Mouse (Mus musculus) heart, adult 11 months (tissue): ENCODE measurements around the gene Celf5.
A peak's percentile ranks its signal among the peaks of the same experiment; 100 is the strongest.

Experiments used
- DNase-seq: peaks from one replicate; pipeline ENCODE4 v3.0.0; 2022

Gene Celf5

GRCm38 (mm10) chr10:81482533-81482889 is at the start of gene Celf5:
TSS of gene Celf5 (minus strand) at chr10:81482709.
- peak; percentile 93 for DNase-seq

DNA sequence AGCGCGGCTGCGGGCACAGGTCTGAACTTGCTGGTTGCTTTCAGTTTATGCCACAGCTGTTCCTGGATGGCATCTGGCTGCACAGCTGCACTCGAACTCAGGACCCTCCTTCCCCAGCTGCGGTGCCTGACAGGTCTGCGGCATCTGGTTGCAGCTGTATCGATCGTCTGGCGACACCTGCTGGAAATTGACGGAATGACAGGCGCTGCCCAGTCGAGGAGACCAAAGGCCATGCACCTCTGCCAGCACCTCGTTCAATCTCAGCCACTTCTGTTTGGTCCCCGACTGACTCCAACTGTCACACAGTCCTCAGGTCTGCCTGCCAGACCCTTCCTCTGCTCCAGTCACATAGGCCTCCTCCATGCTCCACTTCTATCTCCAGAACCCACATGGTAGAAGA is 44.3 kb upstream of the Celf5 start:
- DNase-seq: peak; percentile 97

GRCm38 (mm10) chr10:81525017-81525694 is 42.6 kb upstream of the Celf5 start:
- DNase-seq: peak; percentile 91

GRCm38 (mm10) chr10:81524051-81524605 is 41.6 kb upstream of the Celf5 start, which contains the start of gene Gna15:
TSS of gene Gna15 (minus strand) at chr10:81524225.
- DNase-seq: peak; percentile 98

DNA sequence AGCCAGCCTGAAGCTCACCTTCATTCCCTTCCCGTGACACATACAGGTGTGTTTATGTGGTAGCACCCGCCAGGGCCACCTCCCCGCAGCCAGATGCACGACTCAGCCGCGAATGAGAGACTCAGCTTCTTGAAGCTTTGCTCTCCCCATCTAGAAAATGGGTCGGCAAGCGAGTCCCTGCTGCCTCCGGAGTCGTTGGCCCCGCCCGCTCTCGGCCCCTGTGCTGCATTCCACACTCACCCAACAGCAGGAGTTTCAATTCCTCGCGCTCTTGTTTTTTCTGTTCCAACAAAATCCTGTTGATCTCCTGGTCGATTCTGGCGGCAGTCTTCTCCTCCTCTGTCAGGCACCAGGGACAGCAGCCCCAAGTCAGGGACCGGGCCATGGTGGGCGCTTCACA is 41.1 kb upstream of the Celf5 start:
- DNase-seq: no peak

DNA sequence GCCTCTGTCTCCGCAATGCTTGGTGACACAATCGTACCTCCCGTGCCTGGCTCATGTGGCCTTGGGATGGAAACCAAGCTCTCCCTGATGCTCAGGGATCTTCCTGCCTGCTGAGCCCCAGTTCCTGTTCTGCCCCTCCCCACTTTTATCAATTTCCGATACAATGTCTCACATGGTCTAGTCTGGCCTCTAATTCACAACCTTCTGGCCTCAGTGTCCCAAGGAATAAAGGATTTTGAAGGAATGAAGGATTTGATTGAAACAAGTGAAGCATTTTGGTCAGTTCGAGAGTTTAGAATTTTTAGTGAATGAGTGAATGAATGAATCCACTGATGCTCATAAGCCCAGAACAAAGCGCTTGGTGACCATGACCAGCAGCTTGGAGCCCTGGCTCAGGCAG is 40.6 kb upstream of the Celf5 start:
- no peak for DNase-seq

DNA sequence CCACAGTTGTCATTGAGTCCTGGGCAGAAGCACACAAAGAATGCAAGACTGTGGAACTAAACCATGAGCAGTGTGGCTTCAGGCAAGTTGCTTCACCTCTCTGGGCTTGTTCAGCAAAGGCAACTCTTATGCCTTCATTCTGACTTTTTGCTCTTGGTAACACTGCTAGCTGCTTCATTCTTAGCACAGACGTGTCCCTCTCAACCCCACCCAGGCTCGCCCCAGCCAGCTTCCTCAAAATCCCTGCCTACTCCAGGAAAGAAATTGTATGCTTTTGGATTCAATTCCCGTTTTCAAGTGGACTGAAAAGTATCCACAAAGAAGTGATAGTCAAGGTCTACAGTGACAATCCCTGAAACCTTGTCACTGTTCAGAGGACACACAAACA is 37.5 kb upstream of the Celf5 start:
- DNase-seq: peak; percentile 92

- DNase-seq: peak; percentile 97
Observed at GRCm38 (mm10) chr10:81519227-81519977, 36.9 kb upstream of the Celf5 start.

DNA sequence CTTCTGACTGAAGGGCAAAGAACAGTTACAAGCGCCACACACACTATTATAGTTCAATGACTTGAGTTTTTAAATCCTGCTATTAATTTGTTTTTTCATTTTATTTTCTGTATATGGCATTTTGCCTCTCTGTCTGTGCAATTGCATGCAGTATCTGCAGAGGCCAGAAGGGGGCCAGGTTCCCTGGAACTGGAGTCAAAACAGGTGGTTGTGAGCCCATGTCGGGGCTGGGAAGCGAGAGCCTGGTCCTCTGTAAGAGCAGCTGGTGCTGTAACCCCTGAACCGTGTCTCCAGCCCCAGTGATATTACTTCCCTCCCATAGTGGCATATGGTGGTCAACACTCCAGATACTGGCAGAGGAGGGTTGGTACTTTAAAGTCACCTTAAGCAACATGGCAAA is 36.0 kb upstream of the Celf5 start:
- peak; percentile 95 for DNase-seq

DNA sequence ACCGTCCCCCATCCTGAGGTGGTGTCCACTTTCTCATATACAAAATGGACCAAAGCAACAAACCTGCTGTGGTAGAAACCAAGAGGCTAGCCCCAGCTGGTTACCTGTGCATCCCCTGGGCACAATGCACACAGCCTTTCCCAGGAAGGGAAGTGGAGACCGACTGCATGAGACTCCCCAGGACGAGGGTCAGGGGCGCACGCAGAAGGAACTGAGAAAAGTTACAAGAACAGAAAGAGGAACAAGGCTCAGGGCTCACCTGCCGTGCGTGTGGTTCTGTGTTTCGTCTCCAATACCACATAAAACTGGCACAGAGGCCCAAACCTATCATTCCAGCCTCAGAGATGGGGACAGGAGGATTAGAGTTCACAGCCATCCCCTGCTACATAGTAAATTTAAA is 34.7 kb upstream of the Celf5 start:
- DNase-seq: peak; percentile 92

DNA sequence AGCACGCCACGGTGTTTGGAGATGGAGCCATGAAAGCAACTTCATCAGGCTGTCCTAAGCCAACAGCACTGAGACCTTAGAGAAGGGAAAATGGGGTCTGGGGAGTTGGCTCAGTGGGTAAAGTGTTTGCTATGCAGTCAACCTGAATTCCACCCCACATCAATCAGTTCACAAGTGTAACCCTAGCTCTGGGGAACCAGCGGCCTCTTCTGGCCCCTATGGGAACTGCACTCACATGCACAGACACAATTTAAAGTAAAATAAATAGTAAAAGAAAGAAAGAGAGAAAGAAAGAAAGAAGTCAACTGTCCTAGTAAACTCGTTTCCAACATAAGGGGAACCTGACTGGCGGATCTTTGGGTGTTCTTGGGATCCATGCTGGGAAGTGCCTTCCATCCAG is 31.3 kb upstream of the Celf5 start:
- no peak for DNase-seq

DNA sequence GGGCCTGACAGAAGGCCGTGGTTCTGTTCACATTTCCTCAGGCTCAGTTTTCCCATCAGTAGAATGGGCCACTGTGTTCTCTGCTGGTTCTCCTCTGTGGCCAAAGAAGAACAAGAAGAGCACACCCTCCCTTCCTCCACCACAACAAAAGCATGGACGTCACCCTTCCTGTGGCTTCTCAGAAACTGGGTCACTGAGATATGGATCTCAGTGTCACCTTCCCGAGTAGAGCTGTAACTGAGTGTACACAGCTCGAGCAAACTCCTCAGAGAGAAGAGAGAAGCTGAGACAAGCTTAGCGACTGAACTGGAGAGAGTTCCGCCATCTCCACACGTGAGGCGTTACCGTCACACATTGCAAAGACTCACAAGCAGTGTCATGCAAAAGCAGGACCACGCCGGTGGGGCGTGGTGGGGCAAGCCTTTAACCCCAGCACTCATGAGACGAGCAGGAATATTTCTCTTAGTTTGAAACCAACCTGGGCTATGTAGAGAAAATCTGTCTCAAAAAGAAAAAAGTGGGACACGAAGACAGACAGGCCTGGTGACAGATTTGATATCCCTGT is 27.8 kb upstream of the Celf5 start:
- no peak for DNase-seq

GRCm38 (mm10) chr10:81507691-81508489 is 25.4 kb upstream of the Celf5 start:
- peak; percentile 86 for DNase-seq

GRCm38 (mm10) chr10:81507095-81507494 is 24.6 kb upstream of the Celf5 start:
- DNase-seq: no peak

DNA sequence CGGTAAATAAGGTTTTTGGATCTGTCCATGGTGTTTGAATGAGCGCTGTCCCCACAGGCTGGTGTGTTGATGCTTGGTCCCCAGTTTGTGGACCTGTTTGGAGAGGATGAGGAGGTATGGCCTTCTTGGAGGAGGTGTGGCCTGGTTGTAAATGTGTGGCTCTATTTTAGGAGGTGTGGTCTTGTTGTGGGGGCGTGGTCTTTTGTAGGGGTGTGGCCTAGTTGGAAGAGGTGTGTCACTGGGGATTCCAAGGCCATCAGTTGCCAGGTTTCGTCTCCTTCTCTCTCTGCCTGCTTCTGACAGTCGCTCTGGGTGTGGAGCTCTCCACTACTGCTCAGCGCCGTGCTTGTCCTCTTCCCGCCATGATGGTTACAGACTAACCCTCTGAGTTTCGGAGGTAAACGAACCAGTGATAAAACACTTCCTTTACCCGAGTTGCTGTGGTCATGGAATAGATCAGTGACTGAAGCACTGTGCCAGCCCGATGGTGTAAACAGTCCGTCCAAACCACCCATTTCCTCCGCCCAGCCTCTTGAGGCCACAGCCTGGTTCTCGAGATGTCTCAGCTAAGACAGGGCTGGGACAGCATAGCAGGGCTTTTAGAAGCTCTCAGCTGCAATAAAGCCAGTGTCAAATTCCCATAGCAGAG is 22.6 kb upstream of the Celf5 start:
- no peak for DNase-seq

- peak; percentile 98 for DNase-seq
Observed at GRCm38 (mm10) chr10:81502658-81503057, 20.1 kb upstream of the Celf5 start.

DNA sequence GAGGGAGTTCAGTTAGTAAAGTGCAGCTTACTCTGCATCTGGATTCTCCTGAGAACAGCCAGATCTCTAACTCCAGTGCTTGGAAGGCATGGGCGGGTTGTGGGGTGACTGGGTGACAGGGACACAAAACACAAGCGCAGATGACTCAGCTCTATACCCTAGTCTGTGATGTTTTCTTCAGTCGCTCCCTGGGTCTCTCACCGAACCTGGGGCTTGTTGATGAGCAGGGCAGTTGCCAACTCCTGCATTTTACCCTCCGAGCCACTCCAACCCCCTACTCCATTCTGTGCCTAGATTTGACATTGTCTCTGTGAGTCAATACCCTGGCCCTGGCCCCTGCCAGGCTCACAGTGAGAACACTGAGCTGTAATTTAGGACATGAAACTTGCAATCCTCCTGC is 19.4 kb upstream of the Celf5 start:
- peak; percentile 90 for DNase-seq

- DNase-seq: no peak
Observed at GRCm38 (mm10) chr10:81500032-81500431, 17.5 kb upstream of the Celf5 start, which contains the start of gene S1pr4. TSS of gene S1pr4 (minus strand) at chr10:81500132.

GRCm38 (mm10) chr10:81499250-81499901 is 16.9 kb upstream of the Celf5 start:
- peak; percentile 98 for DNase-seq

DNA sequence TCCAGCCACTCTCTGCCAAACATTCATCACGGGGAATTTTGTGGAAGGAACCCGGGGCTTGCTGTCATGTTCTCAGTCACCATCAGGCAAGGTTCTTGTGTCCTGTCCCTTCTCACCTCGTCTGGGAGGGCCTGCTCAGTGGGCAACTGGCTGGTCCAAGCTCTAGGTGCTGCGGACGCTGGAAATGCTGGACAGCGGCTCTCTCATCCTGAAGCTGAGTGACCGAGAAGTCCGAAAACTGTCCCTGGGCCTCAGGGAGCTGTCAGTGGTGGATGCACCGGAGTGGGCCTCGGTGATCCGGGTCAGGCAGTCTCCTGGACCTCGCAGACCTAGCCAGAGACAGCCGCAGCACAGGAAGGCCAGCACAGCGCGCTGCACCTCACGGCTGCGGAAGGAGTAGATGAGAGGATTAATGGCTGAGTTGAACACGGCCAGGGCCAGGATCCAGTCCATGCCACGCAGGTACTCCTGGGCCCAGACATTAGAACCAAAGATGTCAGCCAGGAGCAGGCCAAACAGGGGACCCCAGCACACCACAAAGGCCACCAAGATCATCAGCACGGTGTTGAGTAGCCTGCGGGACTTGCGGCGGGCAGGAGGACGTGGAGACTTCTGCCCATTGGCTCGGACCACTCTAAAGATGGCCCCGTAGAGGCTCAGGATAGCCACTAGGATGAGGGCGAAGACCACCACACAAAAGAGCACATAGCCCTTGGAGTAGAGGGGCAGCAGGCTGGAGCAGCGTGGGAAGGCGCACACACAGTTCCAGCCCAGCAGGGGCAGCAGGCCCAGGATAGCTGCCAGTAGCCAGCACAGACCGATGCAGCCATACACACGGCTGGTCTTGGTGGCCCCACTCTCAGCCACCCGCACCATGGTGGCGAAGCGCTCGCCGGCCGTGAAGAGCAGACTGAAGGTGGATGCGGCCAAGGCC is 16.1 kb upstream of the Celf5 start:
- DNase-seq: peak; percentile 94
